Mouse (Mus musculus) embryonic fibroblast, embryonic 13.5 days (primary cell): ENCODE measurements around the gene Twf2.

Experiments used
- CTCF ChIP-seq: IDR thresholded peaks from 2 replicates; pipeline ENCODE4 v1.5.1; 2011; ENCODE audit warnings: mild to moderate bottlenecking, control low read depth, low read length, moderate library complexity, borderline replicate concordance; ENCODE audit not compliant: insufficient read depth
- POLR2A ChIP-seq: IDR thresholded peaks from 2 replicates; pipeline ENCODE4 v1.6.1; 2011; ENCODE audit warnings: low read depth, mild to moderate bottlenecking, control low read depth, low read length, moderate library complexity

DNA sequence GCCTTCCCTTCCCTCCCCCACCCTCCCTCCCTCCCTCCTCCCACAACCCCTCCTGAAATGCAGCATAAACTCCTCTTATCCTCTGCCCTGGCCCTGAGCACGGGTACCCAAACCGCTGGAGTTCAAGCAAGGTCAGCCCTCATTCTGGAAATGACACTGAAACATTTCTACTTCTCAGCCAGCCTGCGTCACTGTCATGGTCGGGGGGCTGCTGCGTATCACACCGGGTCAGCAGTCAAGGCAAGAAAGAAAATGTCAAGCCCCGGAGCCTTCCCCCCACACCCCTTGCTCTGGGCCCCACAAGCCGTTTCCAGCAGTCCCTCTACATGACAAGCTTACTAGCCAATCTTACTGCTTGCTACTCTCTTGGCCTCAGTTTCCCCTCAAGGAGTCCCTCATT is 48.2 kb downstream of the Twf2 start:
- TF ChIP-seq CTCF (no peak), POLR2A (no peak)
